Mouse (Mus musculus): ENCODE measurements around the gene Zfhx3.

Gene Zfhx3

DNA sequence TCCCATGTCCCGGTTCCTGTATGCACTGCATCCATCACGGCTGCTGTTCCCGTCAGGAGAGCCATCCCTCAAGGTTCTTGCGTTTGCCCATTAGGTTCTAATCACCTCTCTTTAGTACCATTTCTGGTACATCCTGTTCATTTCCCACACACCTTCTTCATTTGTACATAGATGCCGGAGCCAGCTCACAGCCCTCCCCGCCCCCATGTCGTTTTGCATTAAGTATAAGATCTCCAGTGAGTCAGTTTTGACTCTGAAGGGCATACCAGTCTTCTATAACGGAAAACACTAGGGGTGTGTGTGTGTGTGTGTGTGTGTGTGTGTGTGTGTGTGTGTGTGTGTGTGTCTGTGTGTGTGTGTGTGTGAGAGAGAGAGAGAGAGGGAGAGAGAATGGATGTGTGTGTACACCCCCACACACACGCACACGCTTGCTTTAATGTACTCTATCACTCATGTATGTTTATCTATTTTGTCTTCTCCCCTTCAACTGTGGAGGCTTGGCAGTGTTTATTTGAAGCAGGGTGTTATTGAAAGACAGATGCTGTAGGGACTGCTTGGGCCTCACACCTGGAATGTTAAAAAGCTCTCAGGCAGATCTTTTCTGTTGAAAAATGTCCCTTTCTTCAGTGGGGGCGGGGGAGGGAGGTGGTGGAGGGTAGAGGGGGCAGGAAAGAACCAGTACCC, 962.0 kb downstream of the Zfhx3 start:
- no peak for DNase-seq

DNA sequence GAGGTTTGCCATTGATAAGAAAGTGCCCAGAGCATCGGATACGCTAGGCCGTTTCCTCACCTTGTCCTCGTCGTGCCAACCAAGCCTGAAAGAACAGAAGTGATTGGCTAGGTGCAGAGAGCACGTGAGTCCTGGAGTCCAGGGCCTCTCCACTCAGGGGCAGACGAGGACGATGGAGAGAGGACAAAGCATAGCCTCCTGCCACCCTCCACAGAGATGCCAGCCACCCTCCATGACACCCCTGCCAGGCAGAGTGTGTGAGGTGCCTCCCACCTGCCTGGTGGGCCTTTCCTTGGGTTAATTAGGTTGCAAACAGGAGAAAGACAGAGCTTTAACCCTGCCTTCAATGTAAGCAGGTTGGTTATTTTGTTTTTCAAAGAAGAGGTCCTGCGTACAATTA, 965.6 kb downstream of the Zfhx3 start:
- no peak for DNase-seq

DNA sequence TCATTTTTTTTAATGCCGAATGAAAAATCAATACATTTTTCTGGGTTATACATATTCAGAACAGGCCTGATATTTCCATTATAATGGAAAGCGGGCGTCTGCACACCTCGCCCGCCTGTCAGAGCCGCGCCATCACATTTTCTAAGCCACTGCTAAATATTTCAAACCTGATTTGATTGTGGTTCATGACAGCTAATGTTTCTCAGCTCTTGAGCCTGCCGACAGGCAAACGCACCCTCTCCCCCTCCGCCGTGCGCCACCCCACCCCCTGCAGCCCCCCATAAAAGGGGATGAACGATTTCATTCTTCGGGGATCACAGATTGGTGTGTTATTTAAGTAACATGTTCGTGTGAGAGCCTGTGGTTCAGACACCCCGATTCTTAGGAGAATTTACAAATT, 966.1 kb downstream of the Zfhx3 start:
- no peak for DNase-seq

DNA sequence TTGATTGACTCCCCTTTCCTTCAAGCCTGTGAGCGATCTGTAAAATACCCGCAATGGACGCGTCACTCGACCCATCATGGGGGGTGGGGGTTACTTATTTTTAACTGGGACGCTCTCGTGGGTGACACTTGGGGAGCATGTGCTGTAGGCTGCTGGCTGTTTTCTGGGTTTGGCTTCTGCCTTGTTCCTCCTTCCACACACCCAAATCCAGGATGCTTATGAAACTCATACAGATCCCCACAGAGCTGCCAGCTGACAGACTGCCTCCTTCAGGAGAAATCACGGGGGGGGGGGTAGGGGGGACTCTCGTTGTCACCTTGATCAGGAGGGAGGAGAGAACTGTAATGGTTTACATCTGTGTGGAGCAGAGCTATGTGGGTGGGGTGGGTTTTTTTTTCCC, 966.6 kb downstream of the Zfhx3 start:
- no peak for DNase-seq

DNA sequence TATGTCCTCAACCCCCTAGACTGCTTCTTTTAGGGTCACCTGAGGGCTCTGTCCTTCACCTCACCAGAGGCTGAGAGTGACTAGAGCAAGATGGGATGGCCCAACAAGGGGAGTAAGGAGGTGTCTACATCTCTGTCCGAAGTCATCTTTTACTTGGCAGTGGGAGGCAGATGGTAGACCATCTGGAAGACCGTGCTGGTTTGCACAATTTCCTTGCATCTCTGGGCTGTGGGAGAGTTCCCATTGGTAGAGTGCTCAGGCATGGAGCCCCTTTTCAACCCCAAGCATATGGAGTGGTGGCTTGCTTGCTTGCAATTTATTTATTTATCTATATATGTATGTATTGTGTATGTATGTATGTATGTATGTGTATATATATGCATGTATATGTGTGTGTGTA, 967.0 kb downstream of the Zfhx3 start:
- no peak for DNase-seq

DNA sequence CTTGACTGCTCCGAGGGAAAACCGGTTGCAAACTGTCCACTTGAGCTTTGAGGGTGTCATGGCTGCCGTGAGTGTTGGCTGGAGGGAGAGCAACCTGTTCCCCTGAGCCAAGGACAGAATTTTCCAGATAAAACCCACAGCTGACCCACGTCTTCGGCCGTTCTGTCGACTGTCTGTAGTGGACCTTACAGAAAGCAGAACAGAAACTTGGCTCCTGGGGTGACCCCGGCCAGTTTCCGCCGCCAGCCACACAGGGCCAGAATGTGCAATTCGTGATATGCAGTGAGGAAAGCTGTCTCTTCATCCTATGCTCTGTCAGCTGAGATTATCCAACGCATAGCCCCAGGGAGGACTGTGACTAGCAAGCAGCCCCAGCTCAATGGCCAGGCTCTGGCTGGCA, 968.4 kb downstream of the Zfhx3 start:
- no peak for DNase-seq

DNA sequence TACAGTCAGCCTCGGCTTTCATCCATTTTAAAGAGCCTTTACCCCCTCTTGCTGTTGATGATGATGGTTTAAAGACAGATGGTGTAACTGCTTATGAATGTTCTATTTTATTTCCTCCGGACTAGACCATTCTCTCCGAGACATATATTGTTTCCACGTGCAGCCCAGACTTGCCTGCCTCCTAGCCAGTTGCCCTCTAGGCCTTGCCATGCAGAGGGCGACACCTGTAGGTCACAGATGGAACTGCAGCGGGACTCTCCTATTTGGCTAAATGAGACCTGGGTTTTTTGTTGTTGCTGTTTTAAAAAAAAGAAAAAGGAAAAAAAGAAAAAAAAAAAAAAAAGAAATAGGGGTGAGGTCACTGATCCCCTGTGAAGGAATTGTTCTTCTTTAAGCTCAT, 969.1 kb downstream of the Zfhx3 start:
- peak; percentile 79 for DNase-seq

DNA sequence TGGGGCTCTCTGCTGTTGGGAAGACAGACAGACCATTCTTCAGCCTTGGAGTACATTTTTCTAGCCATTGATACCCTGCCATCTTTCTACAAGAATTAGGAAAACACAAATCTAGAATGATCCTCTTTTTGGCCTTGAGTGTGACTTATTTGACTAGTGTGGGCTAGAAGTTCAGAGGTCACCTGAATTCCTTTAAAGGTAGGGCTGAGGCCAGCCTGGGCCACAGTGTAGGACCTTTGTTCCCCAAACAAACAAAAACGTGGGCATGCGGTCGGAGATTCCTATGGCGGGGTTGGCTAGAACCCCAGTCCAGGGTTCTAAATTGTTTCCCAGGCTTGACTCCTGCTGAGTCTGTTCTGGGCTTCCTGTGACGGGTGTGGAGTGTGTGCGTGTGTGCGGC, 970.6 kb downstream of the Zfhx3 start:
- DNase-seq: no peak

DNA sequence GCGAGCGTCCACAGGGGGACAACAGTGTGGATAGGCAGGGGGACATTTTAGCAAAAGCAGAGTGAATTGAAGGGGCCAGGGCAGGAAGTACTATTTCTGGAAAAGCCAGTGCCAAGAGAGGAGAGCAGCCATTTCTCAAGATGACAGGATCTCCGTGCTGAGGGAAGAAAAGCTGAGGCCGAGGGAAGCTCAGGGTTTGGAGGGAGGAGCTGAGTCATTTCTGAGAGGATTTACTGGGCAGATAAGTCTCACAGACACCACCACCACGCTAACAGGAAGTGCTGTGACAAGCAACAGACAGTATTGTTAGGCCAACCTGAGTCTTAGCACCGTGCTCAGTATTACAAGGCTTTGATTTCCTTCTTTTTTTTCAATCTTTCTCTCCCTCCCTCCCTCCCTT, 973.0 kb downstream of the Zfhx3 start:
- DNase-seq: no peak

DNA sequence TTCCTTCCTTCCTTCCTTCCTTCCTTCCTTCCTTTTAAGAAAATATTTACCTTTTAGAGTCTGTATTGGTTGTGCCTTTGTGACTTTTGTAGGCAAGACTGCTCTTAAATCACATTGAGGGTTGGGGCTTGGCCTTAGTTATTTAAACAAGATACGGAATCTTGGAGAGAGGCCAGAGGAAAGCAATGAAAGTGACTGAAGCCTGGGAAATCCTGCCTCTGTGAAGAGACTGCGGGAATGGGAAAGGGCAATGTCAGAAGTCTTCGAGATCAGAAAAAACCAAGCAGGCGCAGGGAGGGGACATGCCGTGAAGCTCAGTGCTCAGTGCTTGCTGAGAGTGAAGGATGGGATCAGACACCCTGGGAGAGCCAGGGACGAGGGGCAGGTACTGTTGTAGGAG, 973.4 kb downstream of the Zfhx3 start:
- no peak for DNase-seq

DNA sequence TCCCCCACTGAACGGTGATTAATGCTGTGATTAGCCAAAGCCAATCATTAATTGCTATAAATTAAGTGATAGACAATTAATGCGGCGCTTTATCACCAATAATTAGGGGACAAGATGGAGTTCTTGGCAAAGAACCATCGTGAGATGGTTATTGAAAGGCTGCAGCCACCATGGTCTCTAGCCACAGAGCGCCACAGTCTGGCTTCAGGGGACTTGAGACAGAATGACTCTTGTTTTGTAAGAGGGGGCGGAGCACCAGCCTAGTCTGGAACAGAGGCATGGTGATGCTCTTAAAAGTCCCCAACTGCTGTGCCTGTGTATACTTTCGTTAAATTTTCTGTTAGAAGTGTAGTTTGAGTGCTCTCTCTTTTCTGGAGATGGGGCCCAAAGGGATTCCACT, 977.7 kb downstream of the Zfhx3 start:
- DNase-seq: no peak

DNA sequence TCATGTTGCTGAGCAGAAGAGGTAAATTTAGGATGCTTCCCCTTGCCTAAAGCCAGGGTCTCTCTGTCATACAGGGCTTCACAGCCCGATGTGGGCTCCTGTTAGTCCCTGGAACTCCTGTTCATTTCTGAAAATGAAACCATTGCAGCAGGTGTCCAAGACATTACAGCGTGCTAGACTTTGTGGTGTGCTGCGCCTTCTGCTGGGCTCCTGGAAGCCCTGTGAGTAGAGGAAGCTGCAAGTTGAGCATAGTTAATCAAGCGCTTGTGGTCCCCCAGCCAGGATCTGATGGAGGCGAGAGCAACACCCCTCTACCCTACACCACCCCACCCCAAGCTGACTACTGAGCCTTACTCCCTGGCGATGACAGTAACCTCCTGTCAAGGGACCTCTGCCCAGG, 980.7 kb downstream of the Zfhx3 start:
- DNase-seq: no peak

DNA sequence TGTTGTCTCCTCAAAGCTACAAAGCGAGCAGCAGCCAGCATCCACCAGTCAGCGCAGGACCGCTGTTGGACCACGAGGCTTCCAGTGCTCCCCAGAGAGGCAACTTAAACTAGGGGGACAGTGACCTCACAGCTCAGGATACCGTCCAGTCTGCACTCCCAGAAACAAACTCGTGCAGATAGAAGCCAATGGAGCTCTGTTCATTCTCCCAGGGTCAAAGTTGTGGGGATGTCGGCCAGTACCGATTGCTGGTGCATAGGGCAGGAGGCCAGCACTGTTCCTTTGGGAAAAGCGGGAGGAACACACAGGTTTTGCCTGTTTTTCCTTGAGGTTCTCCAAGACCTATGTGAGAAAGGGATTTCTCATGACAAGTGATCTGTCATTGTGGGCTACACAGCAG, 982.1 kb downstream of the Zfhx3 start:
- DNase-seq: no peak

DNA sequence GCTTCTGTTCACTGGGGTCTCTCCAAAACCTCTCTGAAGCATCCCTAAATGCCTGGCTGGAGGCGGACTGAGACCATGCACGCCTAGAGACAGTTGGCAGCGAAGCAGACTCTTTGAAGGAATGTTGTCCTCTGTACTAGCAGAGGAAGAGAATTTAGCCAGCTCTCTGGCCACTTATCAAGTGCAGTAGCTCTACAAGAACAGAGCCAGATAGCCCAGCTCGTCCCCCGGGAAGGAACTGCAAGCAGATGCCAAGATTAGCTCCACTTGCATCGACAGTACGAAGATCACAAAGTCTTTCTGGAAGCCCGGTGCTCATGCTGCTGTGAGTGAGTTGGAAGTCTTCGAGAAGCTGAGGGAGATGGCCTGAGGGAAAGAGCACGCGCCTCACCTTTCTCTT, 983.7 kb downstream of the Zfhx3 start:
- no peak for DNase-seq

DNA sequence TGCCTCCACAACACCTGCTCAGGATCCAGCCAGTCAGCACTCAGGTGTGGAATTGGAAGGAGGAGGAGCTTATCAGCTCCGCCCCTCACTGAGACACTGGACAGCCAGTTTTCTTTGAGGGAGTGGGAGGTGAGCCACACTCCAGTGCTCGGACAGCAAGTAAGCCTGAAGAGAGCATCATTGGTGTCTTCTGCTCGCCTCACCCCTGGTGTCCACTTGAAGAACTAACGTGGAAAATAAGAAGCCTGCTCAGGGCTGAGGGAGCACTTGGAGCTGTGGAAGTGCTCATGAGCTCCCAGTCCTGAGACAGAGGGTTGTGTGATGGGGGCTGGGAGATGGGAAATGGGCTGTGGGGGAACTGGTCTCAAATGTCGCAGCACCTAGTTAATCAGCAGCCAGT, 988.2 kb downstream of the Zfhx3 start:
- no peak for DNase-seq

DNA sequence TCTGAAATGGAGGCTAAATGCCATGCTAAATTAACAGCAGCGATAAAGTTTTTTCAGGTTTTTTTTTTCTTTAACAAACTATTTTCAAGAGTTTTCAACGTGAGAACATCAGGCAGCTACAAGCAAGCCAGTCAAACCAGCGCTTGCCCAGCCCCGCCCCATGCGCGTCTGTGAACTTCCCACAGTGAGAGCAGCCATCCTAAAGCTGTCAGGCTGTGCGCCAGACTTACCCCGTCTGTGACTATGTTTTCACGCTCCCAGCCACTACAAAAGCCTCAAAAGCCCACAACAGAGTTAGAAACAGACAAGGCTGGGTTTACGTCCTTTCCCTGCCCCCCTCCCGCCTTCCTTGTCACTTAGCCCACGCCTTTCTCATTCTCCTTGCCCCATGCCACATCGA, 989.4 kb downstream of the Zfhx3 start:
- no peak for DNase-seq

DNA sequence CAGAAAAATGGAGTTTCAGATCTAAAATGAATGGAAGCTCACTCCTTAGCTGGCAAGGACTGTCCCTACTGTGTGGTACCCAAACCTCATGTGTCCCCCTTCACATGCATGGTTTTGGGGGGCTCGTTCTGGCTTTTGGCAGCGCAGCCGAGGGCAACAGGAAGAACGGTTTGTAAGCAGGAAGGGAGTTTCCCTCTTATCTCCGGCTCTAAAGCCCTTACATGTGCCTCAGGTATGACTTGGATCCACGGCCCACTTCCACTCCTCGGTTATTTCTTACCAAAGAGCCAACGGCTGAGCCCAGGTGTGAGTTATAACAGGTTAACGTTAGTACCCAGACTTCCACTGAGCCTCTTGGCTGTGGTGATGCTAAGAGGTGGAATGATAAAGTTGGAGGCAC, 990.3 kb downstream of the Zfhx3 start:
- no peak for DNase-seq

DNA sequence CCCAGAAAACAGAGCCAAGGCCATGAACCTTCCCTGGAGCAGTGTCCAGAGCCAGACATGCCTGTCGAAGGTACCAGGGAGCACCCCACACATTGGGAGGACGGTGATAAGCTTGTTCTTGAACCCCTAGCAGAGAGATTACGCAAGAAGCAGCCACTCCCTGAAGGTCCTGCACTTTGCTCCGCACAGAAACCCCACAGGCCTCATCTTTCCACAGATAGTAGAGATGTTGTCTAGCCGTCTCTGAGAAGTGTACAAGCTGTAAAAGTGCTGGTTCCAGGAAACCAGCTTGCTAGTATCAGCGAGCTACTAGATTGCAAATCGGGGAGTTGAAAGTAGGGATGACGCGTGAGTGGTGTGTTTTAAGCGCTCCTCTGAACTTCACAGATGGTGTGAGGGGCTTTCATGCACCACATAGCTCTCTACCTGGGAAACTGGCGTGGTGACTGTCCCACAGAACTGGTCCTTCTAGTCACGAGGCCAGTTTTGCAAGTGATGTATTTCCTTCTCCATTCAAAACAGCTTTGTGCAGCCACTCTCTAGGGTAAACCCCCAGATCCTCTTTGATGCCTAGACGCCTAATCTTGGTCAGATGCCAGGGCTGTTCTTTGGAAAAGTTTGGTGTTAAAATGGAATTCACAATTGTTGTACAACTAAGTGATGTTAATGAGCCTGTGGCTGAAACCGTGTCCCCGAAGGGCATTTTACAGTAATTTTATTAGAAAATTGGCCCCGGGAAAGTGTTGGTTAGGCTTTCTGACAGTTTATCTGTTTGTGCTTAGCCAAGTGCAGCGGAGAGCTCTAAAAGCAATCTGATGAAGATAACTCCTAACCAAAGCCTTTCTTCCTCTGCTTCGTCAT, 993.6 kb downstream of the Zfhx3 start:
- no peak for DNase-seq

DNA sequence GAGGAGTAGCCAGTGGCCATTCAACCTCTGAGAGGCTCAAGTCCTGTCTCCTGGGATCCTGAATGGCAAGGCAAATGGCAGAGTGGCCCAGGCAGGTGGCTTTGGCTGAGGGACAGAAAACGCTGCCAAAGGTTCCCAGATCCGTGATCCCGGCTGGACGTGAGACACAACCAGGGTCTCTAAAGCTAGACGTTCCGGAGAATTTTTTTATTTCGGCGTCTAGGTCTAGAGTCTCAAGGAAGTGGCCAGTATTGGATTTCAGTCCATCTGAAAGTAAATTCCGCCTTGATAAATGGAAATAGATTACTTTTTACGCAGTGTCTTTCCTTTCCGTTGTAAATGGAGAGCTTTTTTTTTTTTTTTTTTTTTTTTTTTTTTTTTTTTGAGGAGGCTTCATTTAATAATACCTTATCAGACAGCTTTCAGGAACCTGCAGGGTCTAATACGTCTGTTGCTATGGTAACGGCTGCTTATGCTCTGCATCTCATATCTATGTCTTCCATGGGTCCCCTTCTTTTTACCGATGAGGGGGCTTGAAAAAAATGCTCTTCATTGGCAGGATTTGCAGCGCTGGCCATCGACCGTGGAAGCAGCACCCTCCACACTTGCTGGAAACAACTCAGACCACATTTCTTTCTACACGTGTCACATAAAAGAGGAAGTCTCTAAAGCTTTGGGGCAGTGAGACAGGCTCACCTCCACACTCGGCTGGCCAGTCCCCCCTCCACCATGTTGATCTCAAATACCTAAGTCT, 994.4 kb downstream of the Zfhx3 start:
- no peak for DNase-seq

DNA sequence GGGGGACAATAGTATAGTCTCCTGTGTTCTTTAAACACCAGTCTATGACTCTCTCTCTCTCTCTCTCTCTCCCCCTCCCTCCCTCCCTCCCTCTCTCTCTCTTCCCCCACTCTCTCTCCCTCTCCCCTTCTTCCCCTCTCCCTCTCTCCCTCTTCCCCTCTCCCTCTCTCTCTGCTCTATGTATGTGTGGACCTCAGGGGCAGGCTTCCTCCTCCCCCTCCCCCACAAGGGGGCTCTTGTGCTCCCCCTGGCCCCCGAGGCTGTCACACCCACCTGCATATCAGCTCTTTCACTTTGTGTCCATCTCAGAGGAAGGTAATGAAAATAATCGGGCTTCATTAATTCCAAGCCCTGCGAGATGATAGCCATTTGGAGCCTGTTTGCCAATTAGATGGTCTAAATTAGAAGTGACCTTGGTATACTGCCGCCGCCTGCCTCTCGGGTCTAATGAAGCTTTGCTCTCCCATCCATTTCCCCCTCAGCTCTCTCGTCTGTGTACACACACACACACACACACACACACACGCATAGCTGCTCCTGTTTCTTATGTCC, 995.5 kb downstream of the Zfhx3 start:
- peak; percentile 73 for DNase-seq

DNA sequence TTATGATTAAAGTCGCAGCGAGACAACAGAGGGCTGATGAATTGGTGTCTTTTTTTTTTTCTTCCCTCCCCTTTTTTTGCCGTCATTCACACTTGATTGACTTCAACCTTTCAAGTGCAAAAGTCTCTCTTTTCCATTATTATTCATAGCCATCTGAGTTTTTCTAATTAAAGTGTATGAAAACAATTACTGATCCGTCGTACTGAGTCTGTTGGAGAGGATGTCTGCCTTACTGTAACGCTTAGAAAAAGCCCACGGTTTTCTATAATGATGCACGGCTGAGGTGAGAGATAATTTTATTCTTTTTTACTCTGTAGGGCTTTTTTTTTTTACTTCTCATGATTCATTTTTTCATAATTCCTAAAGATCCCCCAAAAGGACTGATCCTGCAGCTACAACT, 1000.2 kb downstream of the Zfhx3 start:
- no peak for DNase-seq

DNA sequence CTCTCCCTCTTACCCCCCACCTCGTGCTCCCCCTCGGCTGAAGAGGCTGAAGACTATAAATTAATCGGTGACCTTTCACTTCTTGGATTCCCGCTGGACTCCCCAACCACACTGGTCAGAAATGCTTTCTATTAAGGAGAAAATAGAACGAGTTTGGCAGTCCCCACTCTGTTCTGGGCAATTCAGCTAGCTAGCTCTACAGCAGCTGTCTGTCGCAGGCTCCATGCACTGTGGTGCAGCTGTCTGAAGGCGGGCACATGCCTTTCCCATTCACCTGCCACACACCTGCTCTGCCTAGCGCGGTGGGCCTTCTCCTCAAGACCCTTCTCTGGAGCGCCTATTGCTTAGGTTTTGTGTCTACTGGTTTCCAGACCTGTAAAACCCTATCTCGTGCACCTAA, 1000.7 kb downstream of the Zfhx3 start:
- DNase-seq: peak; percentile 31

DNA sequence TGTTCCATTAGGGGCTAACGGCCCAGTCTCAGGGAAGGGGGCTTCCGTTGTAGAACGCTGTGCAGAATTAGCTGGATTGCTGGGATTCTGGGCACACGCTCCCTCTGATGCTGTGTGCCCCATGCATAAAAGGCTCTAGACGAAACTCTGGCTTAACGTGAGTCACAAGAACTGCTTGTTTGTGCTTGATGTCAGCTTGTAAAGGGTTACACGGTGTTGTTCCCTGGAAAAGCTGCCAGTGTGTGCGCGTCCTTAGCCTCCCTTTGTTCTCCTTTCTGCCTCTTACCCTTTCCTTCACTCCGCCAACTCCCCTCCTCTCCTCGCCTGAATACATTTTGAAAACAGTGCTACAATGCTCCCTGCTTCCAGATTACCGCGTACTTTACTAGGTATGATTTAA, 1001.9 kb downstream of the Zfhx3 start:
- DNase-seq: peak; percentile 46

DNA sequence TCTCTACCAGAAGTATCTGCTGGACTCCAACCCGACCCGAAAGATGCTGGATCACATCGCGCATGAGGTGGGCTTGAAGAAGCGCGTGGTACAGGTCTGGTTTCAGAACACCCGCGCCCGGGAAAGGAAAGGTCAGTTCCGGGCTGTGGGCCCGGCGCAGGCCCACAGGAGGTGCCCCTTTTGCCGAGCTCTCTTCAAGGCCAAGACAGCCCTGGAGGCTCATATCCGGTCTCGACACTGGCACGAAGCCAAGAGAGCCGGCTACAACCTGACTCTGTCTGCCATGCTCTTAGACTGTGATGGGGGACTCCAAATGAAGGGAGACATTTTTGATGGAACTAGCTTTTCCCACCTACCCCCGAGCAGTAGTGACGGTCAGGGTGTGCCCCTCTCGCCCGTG, 1007.9 kb downstream of the Zfhx3 start:
- DNase-seq: no peak

Measured in retina, postnatal 1 day (tissue).